Mouse (Mus musculus) natural killer cell, adult 2 months (primary cell): ENCODE measurements around the gene Megf11.

Source experiments
- DNase-seq, 2 experiments: peaks; one replicate each; pipeline ENCODE4 v3.0.0; 2022; ENCODE audit warnings: low spot score in 2 of 2

Gene Megf11

GRCm38 (mm10) chr9:64649393-64649792 is 264.0 kb downstream of the Megf11 start:
- DNase-seq: no peak

- DNase-seq: no peak
These were observed 264.5 kb downstream of the Megf11 start for GRCm38 (mm10) chr9:64649892-64650291.

GRCm38 (mm10) chr9:64651181-64651580 is 265.8 kb downstream of the Megf11 start:
- no peak for DNase-seq

DNA sequence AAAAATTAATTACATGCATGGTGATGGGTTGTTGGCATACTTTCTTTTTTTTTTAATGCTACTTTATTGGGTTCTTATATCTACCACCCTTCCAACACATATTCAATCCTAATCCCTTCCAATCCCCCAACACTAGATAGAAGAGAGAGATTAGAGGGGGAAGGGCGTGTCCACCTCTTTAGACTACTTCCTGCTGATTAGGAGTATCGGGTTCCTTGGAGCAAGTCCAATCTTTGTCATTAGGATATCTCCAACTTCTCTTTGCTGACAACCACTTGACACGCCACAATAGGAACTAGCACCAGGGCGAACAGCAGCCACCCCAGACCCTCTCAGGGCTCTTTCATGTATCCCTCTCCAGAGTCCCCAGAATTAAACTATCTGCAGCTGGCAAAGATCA is 266.3 kb downstream of the Megf11 start:
- no peak for DNase-seq

DNA sequence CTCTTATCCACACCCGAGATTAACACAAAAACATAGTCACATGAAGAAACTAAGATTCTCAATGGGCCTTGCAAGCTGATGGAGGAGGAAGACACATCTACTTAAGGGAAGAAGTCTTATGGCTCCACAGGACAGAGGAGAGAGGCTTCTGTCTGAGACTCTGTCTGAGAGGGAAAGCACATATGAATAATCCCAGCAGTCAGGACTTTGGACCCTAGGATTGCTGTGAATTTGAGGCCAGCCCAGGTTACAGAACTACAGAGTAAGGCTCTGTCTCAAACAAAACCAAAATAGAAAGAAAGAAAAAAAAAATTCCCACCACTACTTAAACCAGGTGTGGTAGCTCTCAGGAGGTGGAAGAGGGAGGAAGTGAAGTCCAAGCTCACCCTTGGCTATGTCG is 266.7 kb downstream of the Megf11 start:
- no peak for DNase-seq

- DNase-seq: no peak
These were observed 267.5 kb downstream of the Megf11 start for GRCm38 (mm10) chr9:64652841-64653361.

DNA sequence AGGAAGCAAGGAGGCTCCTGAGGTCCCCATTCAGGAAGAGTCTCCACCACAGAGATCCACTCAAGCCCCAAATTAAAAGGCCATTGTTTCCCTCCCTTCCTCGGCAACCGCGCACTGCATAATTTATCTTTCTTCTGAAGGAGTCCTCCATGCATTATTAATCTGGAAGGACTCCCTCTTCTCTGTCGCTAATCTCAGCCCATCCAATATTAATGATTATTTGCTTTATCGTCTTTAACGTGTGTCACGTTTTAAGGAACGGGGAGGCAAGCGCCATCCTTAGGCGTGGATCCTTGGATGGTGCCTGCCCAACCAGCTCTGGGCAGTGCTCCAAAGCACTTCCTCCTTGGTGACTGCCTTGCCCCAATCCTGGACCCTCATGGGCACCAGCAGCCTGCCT is 269.3 kb downstream of the Megf11 start:
- DNase-seq: no peak

- DNase-seq: no peak
These were observed 271.2 kb downstream of the Megf11 start for GRCm38 (mm10) chr9:64656613-64657012.

GRCm38 (mm10) chr9:64660222-64660621 is 274.8 kb downstream of the Megf11 start:
- DNase-seq: no peak

- no peak for DNase-seq
These were observed 279.2 kb downstream of the Megf11 start for GRCm38 (mm10) chr9:64664612-64665011.

- no peak for DNase-seq
These were observed 281.1 kb downstream of the Megf11 start for GRCm38 (mm10) chr9:64666549-64666948.

- DNase-seq: peak in 1 of 2 experiments; percentile 9
These were observed 282.1 kb downstream of the Megf11 start for GRCm38 (mm10) chr9:64667513-64667912.

DNA sequence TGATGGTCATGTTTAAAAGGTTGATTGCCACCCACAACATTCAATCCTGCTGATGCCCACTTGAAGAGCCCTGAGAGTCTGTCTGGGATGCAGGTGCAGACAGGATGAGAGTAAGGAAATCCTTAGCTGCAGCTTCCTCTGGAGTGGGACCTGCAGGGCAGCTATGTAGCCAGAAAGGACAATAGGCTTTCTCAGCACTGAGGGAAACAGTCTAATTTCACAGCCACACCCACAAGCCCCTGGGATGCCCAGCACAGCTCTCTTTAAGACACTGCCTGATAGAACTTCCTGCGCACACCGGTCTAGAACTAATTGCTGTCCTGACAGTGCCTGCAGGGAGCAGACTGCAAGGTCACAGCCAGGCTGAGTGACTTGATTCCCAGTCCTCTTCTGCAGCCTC is 282.6 kb downstream of the Megf11 start:
- no peak for DNase-seq

DNA sequence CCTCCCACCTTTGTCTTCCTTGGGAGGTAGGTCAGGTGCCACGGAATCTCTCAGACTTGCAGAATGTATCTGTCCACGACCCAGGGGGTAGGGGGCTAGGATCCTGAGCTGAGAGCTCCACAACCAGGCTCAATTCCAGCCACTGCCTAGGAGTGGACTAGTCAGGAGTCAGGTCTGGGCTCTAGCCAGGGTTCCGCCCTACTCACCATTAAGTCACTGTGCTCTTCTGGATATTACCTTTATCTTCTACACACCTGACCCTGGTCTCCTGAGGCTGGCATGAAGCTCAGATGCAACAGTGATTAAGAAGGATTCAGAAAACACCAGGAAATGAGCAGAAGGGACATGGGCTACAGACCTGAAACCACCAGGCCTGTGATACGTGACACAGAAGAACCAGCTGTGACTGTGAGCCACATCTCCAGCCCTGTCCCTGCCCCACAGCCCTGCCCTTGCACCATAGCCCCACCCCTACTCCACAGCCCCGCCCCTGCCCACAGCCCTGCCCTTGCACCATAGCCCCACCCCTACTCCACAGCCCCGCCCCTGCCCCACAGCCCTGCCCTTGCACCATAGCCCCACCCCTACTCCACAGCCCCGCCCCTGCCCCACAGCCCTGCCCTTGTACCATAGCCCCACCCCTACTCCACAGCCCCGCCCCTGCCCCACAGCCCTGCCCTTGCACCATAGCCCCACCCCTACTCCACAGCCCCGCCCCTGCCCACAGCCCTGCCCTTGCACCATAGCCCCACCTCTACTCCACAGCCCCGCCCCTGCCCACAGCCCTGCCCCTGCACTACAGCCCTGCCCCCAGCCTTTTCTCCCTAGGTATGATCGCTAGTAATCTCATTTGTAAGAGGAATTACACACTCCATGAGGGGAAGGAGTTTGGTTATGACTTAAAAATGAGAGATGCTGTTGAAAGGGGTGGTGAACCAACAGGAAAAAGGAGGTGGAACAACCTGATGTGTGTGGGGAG is 286.2 kb downstream of the Megf11 start:
- peak; percentile 22 to 25 for DNase-seq

DNA sequence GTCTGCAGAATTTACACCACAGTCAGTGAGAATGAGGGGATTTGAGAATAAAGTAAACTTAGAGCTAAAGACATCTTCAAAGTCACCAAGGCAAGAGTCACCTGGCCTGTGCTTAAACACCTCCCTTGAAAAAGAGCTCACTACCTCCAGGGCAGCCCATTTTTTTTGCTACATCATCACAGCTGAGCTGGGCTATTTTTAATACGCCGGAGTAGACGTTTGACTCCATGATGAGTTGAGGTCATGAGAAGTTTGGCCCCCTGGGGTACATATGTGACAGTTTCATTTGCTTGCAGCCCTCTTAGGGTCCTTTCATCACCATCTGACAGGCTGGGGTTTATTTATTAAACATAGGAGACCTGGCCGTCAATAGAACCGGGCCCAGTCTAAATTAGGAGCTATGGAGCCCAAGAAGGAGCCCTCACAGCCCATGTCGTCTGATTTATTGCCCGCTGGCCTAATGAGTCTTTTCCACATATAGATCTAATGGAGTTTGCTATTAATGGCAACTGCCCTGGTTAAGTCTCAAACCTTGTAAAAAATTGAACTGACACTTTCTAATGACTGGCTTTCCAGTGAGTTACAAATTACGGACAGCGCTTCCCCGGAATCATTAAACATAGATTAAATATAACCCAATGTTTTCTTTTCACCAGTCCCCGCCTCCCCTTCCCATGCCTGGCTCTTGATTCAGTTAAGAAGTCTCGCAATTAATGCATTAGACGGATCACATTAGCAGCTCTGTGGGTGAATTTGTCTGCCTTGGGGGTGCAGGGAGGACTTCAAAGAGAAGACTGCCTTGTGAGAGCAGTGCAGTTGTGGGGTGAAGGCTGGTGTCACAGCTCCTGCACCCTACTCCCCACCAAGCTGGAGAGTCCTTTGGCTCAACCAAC is 301.9 kb downstream of the Megf11 start:
- DNase-seq: no peak

DNA sequence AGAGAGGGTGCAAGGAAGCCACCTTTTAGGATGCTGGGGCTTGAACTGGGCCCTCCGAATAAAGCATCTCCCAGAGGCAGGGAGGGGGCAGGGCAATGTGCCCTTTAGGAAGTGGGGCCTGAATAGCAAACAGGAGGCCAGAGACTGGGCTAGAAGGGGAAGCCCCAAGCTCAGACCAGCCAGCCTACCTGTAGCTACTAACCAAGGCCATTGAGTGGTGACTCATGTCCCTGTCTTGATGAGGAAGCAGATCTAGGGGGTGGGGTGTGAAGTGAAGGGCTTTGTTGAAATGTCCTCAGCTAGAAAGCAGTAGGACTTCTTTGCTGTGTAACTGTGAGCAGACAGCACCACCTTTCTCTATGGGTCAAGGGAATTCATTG is 302.6 kb downstream of the Megf11 start:
- DNase-seq: peak; percentile 40 to 67

DNA sequence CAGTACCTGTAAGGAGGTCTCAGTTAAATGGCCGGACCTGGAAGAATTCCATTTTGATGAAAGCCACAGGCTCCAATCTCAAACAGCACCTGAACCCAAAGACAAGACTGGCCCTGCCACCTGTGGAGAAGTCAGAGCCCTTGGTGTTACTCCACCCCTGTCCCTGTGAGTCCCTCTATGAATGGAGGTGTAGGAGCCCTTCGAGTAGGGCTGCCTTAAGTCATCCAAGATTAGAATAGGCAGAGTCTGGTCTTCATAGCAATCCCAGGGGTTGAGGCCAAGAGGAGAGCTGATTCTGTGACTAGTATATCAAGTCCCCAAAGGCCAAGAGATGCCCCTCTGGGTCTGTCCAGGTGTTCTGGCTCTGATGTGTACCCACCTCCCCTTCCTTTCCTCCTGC is 305.3 kb downstream of the Megf11 start:
- DNase-seq: no peak

GRCm38 (mm10) chr9:64691176-64691575 is 305.8 kb downstream of the Megf11 start:
- no peak for DNase-seq

DNA sequence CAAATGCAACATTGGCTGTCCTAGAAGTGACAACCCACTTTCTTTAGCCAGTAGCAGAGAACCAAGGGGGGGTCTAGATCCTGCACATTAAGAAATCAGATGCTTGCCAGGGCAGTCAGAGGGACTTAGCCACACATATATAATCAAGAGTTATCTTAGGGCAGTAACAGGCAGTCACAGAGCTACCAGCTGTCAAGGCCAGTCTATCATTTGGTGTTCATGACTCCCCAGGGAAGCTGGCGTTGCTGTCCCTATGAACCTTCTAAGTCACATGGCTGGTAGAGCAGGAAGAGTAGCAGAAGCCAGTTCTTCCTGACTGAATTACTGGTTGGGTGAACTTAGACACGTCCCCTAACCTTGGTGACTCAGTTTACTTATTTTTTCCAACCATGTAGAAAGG is 307.7 kb downstream of the Megf11 start:
- DNase-seq: no peak

- DNase-seq: no peak
These were observed 309.8 kb downstream of the Megf11 start for GRCm38 (mm10) chr9:64695266-64695665.

DNA sequence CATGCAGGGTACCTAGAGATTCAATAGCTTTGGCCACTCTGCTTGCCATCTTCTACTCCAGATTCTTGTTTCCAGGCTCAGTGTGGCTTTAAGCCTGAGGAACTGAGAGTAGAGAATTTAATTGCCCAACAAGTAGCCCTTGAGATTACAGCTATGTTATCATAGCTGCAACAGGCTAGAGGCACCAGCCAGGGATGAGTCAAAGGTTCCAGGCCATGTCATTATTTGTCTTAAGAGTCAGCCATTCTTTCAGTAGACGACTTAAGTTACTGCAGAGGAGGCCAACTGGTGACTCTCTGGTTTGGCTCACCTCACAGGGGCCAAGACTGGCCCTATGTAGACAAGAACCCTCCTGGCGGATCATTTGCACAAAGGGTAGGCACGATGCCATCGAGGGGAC is 311.0 kb downstream of the Megf11 start:
- no peak for DNase-seq

- no peak for DNase-seq
These were observed 311.6 kb downstream of the Megf11 start for GRCm38 (mm10) chr9:64697006-64697405.
